Comparison of ENCODE assay signal across 10 mouse cellular contexts in genomic region chr3:152145186-152145585, GRCm38 (mm10). TPM values are rescaled to one million over a fixed set of nuclear protein-coding genes. Genes with fewer than 3 reads are reported as not detected.
DNase-seq lines count a peak whose midpoint lies in the region; ATAC-seq and TF ChIP-seq lines count a peak whose summit lies in the region.
"Had no signal": no experiment of that assay in that cellular context is flagged by ENCODE, and none has a peak within 500 bp of the region (broad histone marks: within the 10 kb centered on the region; RNA-seq: fewer than 3 reads in every experiment).

No protein-coding gene starts in this region.

- no peak for TF ChIP-seq CTCF in lung, embryonic 14.5 days (IDR thresholded peaks at IDR 0.05; ENCODE audit: low read depth)

- 0 out of 2 replicates have a peak, but pooled peaks have one; percentile 33 for ATAC-seq in forebrain, embryonic 16.5 days
- no peak for ATAC-seq in forebrain, embryonic 14.5 days
- ATAC-seq in lung, embryonic 14.5 days (ENCODE audit: insufficient read depth), result peak; percentile 92
- no peak for ATAC-seq in CD4-positive, CD25-positive, alpha-beta regulatory T cell, adult 4 months
- no peak for ATAC-seq in monocyte, adult 5-6 weeks (replicated peaks; ENCODE audit: insufficient number of reproducible peaks, low FRiP score, low TSS enrichment, poor library complexity, severe bottlenecking)

- no peak overlapping the region for H3K4me2 ChIP-seq in forebrain, embryonic 16.5 days (ENCODE audit: low read length)
- H3K4me2 ChIP-seq in forebrain, embryonic 14.5 days (ENCODE audit: low read length), result no peak overlapping the region
- H3K4me2 ChIP-seq in lung, embryonic 14.5 days, result no peak overlapping the region
- H3K4me2 ChIP-seq: embryonic facial prominence, embryonic 13.5 days had no signal

- no peaks in the 10 kb centered on the region for H3K36me3 ChIP-seq in forebrain, embryonic 16.5 days (ENCODE audit: control insufficient read depth, insufficient read depth)
- no peaks in the 10 kb centered on the region for H3K36me3 ChIP-seq in forebrain, embryonic 14.5 days (ENCODE audit: control insufficient read depth, insufficient read depth, low read length)
- H3K36me3 ChIP-seq in lung, embryonic 14.5 days (ENCODE audit: insufficient read depth), result no peaks in the 10 kb centered on the region
- H3K36me3 ChIP-seq: embryonic facial prominence, embryonic 13.5 days had no signal

- H3K9ac ChIP-seq in forebrain, embryonic 16.5 days (replicated peaks; ENCODE audit: low read depth, low read length), result no peak overlapping the region
- no peak overlapping the region for H3K9ac ChIP-seq in forebrain, embryonic 14.5 days (ENCODE audit: low read length)
- H3K9ac ChIP-seq in lung, embryonic 14.5 days, result no peak overlapping the region
- H3K9ac ChIP-seq: embryonic facial prominence, embryonic 13.5 days had no signal

- H3K4me1 ChIP-seq in forebrain, embryonic 16.5 days (replicated peaks; ENCODE audit: control insufficient read depth, insufficient read depth, low read length), result no peaks in the 10 kb centered on the region
- H3K4me1 ChIP-seq in forebrain, embryonic 14.5 days (ENCODE audit: control insufficient read depth, insufficient read depth, low read length), result no peaks in the 10 kb centered on the region
- H3K4me1 ChIP-seq in lung, embryonic 14.5 days (ENCODE audit: insufficient read depth), result no peaks in the 10 kb centered on the region; the same call in none of the 2 replicates

- H3K4me3 ChIP-seq in forebrain, embryonic 16.5 days (replicated peaks; ENCODE audit: low read length), result no peak overlapping the region
- no peak overlapping the region for H3K4me3 ChIP-seq in forebrain, embryonic 14.5 days (ENCODE audit: low read depth, low read length)
- H3K4me3 ChIP-seq in lung, embryonic 14.5 days (ENCODE audit: low read depth, low read length), result no peak overlapping the region
- H3K4me3 ChIP-seq: embryonic facial prominence, embryonic 13.5 days had no signal

- 83% methylated on average over 2 of the region's 2 CpGs for WGBS in forebrain, embryonic 16.5 days
- WGBS in forebrain, embryonic 14.5 days, result 80% methylated on average over 2 of the region's 2 CpGs
- WGBS in lung, embryonic 14.5 days, result 35% methylated on average over 2 of the region's 2 CpGs

- no peaks in the 10 kb centered on the region for H3K27me3 ChIP-seq in forebrain, embryonic 16.5 days (replicated peaks; ENCODE audit: control insufficient read depth, insufficient read depth, low read length)
- no peaks in the 10 kb centered on the region for H3K27me3 ChIP-seq in forebrain, embryonic 14.5 days (replicated peaks; ENCODE audit: control insufficient read depth, insufficient read depth, low read length)
- no peaks in the 10 kb centered on the region for H3K27me3 ChIP-seq in lung, embryonic 14.5 days (ENCODE audit: insufficient read depth, low read length)
- H3K27me3 ChIP-seq: embryonic facial prominence, embryonic 13.5 days had no signal

- H3K9me3 ChIP-seq in forebrain, embryonic 16.5 days (ENCODE audit: control insufficient read depth, low read length), result no peaks in the 10 kb centered on the region
- no peaks in the 10 kb centered on the region for H3K9me3 ChIP-seq in forebrain, embryonic 14.5 days (replicated peaks; ENCODE audit: control insufficient read depth, low read length)
- H3K9me3 ChIP-seq in lung, embryonic 14.5 days (ENCODE audit: low read depth, low read length), result no peaks in the 10 kb centered on the region
- H3K9me3 ChIP-seq: embryonic facial prominence, embryonic 13.5 days had no signal

- H3K27ac ChIP-seq in forebrain, embryonic 16.5 days (ENCODE audit: low read length), result no peak overlapping the region
- no peak overlapping the region for H3K27ac ChIP-seq in forebrain, embryonic 14.5 days (ENCODE audit: low read depth, low read length)
- no peak overlapping the region for H3K27ac ChIP-seq in lung, embryonic 14.5 days (ENCODE audit: low read depth)
- H3K27ac ChIP-seq: embryonic facial prominence, embryonic 13.5 days had no signal

- no peak for DNase-seq in forebrain, embryonic 14.5 days (ENCODE audit: low spot score)
- DNase-seq in urinary bladder, postnatal 14 days (ENCODE audit: low spot score), result peak; percentile 26
- no peak for DNase-seq in urinary bladder, adult 2 months (ENCODE audit: low spot score)
- peak; percentile 80 to 88 for DNase-seq in heart, postnatal 10 days
- peak; percentile 78 for DNase-seq in lung, embryonic 14.5 days

- intact Hi-C loops in heart, postnatal 10 days (cut with DNase I), result loop anchor here (1.0 to 5.0 kb wide), 3 partner anchors 24 to 47 kb away; no protein-coding TSS in a partner anchor

RNA-seq across cellular contexts. Expression of gene Gipc2, which starts 20.8 kb away (rescaled TPM):
- 4.0 and 4.1 TPM in 2 replicates for polyA plus RNA-seq in forebrain, embryonic 16.5 days (2015; fragmentation: Nextera tagmentation; extraction: Ambion mirVana)
- polyA plus RNA-seq in forebrain, embryonic 14.5 days (2014; fragmentation: Nextera tagmentation; extraction: Ambion mirVana), result 3.1 and 4.7 TPM in 2 replicates
- 3.3 and 4.9 TPM in 2 replicates for polyA plus RNA-seq in urinary bladder, adult 2 months (2012; rRNA removed)
- total RNA-seq in heart, postnatal 10 days (2021), result 1 to 10 TPM; 3.8 to 5.4 TPM
- 4.3 and 6.8 TPM in 2 replicates for polyA plus RNA-seq in lung, embryonic 14.5 days (2014; fragmentation: Nextera tagmentation; extraction: Ambion mirVana)
- not detected for polyA plus RNA-seq in CD4-positive, CD25-positive, alpha-beta regulatory T cell, adult 4 months (2017; shearing (Covaris generic))
- 2.5 to 6.6 TPM in 2 of 3 replicates, not detected in the other for total RNA-seq in monocyte, adult 5-6 weeks (2017)
- total RNA-seq: neutrophil, adult 5-6 weeks had no signal

Comparison
In these comparisons a context has a peak if more than half of its experiments do, and no peak if none do; other contexts are left out.
1. ATAC-seq: peak in forebrain, embryonic 16.5 days (single experiment) and lung, embryonic 14.5 days (single experiment); none in forebrain, embryonic 14.5 days (single experiment), CD4-positive, CD25-positive, alpha-beta regulatory T cell, adult 4 months (single experiment) and monocyte, adult 5-6 weeks (single experiment).
2. DNase-seq: peak in urinary bladder, postnatal 14 days (single experiment), heart, postnatal 10 days (2 of 2) and lung, embryonic 14.5 days (single experiment); none in forebrain, embryonic 14.5 days (single experiment) and urinary bladder, adult 2 months (single experiment).